Mouse (Mus musculus): ENCODE measurements at regions not wholly inside any gene's neighbourhood (a gene's known extent, or its start where the extent isn't known, plus 50 kb on each side); places are given as distances from the start of the nearest gene placed in this dataset.

GRCm38 (mm10) chr2:79010273-79010672, 142.3 kb downstream of the Ube2e3 start:
- TF ChIP-seq CTCF (IDR thresholded peaks at IDR 0.05; ENCODE audit: low read depth) (no peak), EP300 (IDR thresholded peaks at IDR 0.05; ENCODE audit: low read depth) (no peak)

Data from liver, embryonic 14.5 days (tissue).